Mouse (Mus musculus): Measurements from ENCODE around the gene Krtap16-1. TPM values are rescaled to one million over a fixed set of nuclear protein-coding genes. Genes with fewer than 3 reads are reported as not detected.

Gene Krtap16-1
- total RNA-seq (2023) = not detected

DNA sequence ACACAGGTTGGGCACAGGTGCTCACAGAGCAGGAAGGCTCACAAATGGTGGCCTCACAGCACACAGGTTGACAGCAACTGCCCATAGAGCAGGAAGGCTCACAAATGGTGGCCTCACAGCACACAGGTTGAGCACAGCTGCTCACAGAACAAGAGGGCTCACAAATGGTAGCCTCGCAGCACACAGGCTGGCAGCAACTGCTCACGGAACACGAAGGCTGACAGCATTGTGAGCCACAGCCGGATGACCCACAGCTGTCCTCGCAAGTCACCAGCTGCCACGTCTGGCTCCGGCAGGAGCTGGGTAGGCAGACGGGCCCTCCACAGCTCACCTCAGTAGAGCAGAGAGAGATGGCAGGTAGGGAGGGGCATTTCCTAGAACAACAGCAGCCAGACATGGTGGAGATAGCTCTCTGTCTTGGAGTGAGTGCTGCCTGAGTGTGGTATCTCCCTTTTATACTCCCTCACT, at the start of gene Krtap16-1:
Gene Krtap16-1 (minus strand): TSS at position 418 of the 468 bp plus-strand sequence.

DNA sequence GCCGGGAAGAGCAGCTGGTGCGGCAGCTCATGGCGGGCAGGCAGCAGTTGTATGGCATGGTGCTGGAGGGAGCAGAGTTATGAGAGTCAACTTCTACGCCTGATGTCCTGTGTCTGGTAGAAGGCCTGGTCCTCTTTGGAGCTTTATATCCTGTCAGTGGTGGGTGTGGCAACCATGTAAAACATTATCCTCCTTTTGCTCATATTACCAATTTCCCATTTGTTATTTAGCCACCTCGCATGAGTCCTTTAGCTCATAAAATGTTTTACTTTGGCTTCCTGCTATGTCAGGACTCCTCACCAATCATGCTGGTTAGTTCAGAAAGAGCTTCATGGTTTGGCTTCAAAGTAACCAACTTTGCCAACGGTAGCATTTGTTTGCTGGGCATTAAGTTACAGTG, 43.4 kb upstream of the Krtap16-1 start, which contains the start of gene Krt33b:
Gene Krt33b (minus strand): TSS at position 101 of the 400 bp plus-strand sequence.

DNA sequence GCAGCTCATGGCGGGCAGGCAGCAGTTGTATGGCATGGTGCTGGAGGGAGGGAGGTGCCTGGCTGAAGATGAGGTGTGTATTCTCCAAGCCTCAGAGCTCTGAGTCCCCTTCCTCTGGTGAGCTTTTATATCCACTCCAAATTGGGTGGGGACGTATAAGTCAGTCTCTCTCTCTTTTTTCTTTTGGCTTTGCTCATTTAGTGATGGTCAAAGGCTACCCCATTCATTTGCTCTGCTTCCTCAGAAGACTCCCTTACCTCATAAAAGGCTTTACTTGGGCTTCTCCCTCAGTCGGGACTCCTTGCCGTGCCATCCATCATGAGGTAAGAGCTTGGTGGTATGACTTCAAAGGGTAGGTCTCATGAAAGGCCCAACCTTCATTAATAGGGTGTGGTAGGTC, 29.7 kb upstream of the Krtap16-1 start, which contains the start of gene Krt33a:
Gene Krt33a (minus strand): TSS at position 101 of the 400 bp plus-strand sequence.

DNA sequence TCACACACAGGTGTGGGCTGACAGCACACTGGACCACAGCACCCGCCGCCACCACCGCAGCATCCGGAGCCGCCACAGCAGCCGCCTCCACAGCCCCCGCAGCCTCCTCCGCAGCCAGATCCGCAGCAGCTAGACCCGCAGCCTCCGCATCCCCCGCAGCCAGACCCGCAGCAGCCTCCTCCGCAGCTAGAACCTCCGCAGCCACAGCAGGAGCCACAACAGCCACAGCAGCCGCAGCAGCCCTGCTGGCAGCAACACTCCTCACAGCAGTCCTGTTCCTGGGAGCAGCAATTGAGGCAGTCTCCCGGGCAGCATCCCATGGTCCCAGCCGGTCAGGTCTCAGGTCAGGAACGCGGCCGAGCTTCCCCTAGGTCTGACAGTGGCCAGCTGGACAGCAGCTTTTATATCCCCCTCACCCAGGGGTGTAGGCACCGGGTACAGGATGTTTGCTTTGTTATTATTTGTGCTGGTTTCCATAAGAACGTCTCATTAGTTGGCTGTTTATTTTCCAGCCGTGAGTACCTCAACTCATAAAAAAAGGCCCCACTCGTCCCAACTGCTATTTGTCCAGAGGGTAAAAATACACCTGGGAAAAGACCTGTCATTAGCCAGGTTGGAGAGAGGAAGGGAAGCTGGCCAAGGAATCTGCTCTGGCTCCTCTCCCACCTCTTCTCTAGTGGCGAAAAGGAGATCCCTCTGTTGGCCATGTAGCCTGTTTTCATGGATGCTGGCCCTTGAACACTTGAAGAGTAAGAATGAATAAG, 7.4 kb upstream of the Krtap16-1 start, which contains the start of gene Krtap17-1:
Gene Krtap17-1 (minus strand): TSS at position 375 of the 764 bp plus-strand sequence.

DNA sequence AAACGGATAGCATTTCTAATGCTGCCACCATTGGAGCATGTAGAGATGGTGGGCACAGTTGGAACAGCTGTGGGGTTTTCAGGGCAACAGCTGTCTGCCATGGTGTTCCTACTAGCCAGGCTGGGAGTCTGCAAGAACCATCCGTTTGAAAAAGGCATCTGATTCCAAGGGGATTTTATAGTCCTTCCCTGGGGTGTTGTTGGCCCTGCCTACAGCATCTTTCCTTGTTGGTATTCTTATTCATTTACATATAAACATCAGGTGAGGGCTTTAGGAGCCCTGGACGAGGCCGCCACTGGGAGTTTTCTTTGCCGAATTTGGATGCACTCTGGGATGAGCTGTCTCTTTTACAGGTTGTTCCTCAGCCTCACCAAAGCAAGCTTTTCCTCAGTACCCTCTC, 7.4 kb downstream of the Krtap16-1 start, which contains the start of gene Krtap29-1:
Gene Krtap29-1 (minus strand): TSS at position 101 of the 400 bp plus-strand sequence.

DNA sequence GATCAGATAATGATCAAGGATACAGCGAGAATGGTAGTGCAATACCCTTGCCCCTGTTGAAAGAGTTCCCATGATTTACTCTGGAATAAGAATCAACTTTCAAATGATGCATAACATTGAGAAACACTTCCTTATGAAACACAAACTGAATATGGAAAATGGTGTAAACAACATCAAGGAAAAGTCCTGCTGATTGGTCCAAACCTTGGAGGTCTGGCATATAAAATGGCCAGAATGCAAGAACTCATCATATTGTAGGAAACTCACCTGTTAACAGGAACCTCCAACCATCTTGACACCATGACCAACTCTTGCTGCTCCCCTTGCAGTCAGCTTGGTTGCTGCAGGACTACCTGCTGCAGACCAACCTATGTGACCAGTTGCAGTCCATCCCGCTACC, 38.2 kb downstream of the Krtap16-1 start, which contains the start of gene Krtap9-5:
Gene Krtap9-5 (plus strand): TSS at position 301 of the 400 bp plus-strand sequence.

DNA sequence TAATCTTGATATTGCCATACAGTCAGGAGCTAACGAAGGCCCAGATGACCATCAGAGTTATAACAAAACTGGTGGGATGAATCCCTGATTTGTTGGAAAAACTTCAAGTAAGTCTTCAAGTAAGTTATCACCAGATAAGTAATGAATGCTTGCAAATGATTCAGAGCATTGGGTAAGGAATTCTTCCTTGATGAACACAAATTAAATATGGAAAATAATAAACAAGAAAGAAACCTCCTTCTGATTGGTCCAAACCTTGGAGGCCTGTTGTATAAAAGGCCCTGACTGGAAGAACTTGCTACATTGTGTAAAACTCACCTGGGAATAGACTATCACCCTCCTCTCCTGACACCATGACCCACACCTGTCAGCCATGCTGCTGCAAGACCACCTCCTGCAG, 50.4 kb downstream of the Krtap16-1 start, which contains the start of gene Krtap31-2:
Gene Krtap31-2 (plus strand): TSS at position 301 of the 400 bp plus-strand sequence.

Other genes starting within 250 kb of the Krtap16-1 start
- not detected for gene Gm11595, start 213.7 kb downstream of the Krtap16-1 start, total RNA-seq (2023)
- gene Krtap4-8, start 205.9 kb downstream of the Krtap16-1 start, total RNA-seq (2023) = not detected
- gene Krtap4-9, start 201.4 kb downstream of the Krtap16-1 start, total RNA-seq (2023) = not detected
- not detected for gene Gm11596, start 193.1 kb downstream of the Krtap16-1 start, total RNA-seq (2023)
- not detected for gene Gm11569, start 187.7 kb downstream of the Krtap16-1 start, total RNA-seq (2023)
- gene Gm11554, start 182.2 kb downstream of the Krtap16-1 start, total RNA-seq (2023) = not detected
- gene Krtap4-13, start 176.7 kb downstream of the Krtap16-1 start, total RNA-seq (2023) = not detected
- gene Gm11564, start 170.9 kb downstream of the Krtap16-1 start, total RNA-seq (2023) = not detected
- gene 2300003K06Rik, start 148.5 kb downstream of the Krtap16-1 start, total RNA-seq (2023) = not detected
- gene Krtap4-16, start 135.0 kb downstream of the Krtap16-1 start, total RNA-seq (2023) = not detected
- gene Gm11568, start 128.7 kb downstream of the Krtap16-1 start, total RNA-seq (2023) = not detected
- not detected for gene Gm11559, start 122.1 kb downstream of the Krtap16-1 start, total RNA-seq (2023)
- gene Krtap9-1, start 113.2 kb downstream of the Krtap16-1 start, total RNA-seq (2023) = not detected
- gene Gm11567, start 107.4 kb downstream of the Krtap16-1 start, total RNA-seq (2023) = not detected
- gene Krtap31-1, start 78.7 kb downstream of the Krtap16-1 start, total RNA-seq (2023) = not detected
- not detected for gene Gm11565, start 71.8 kb downstream of the Krtap16-1 start, total RNA-seq (2023)
- gene Krtap31-2, start 50.3 kb downstream of the Krtap16-1 start, total RNA-seq (2023) = not detected
- gene Krtap9-5, start 38.1 kb downstream of the Krtap16-1 start, total RNA-seq (2023) = not detected
- not detected for gene Krtap29-1, start 7.5 kb downstream of the Krtap16-1 start, total RNA-seq (2023)
- gene Krtap17-1, start 7.4 kb upstream of the Krtap16-1 start, total RNA-seq (2023) = not detected
- not detected for gene Krt33a, start 29.6 kb upstream of the Krtap16-1 start, total RNA-seq (2023)
- gene Krt33b, start 43.3 kb upstream of the Krtap16-1 start, total RNA-seq (2023) = not detected
- gene Krt34, start 55.0 kb upstream of the Krtap16-1 start, total RNA-seq (2023) = not detected
- not detected for gene Krt31, start 64.0 kb upstream of the Krtap16-1 start, total RNA-seq (2023)
- gene Krt32, start 101.6 kb upstream of the Krtap16-1 start, total RNA-seq (2023) = not detected
- gene Krt35, start 109.6 kb upstream of the Krtap16-1 start, total RNA-seq (2023) = not detected
- not detected for gene Krt36, start 119.0 kb upstream of the Krtap16-1 start, total RNA-seq (2023)
- not detected for gene Krt13, start 135.0 kb upstream of the Krtap16-1 start, total RNA-seq (2023)
- not detected for gene Krt15, start 149.3 kb upstream of the Krtap16-1 start, total RNA-seq (2023)
- gene Krt19, start 162.1 kb upstream of the Krtap16-1 start, total RNA-seq (2023) = 4.8 TPM
- not detected for gene Krt9, start 206.6 kb upstream of the Krtap16-1 start, total RNA-seq (2023)
- not detected for gene Krt14, start 221.0 kb upstream of the Krtap16-1 start, total RNA-seq (2023)

Data from CD4-positive naive resting alpha-beta T cell, adult 57 days (primary cell).